Mouse (Mus musculus): ENCODE measurements around the gene Gtf2h2. TPM values are rescaled to one million over a fixed set of nuclear protein-coding genes. Genes with fewer than 3 reads are reported as not detected.

Gtf2h2 gene
- polyA plus RNA-seq (2014; fragmentation: Nextera tagmentation; extraction: Ambion mirVana): 82.4 and 85.6 TPM in 2 replicates

DNA sequence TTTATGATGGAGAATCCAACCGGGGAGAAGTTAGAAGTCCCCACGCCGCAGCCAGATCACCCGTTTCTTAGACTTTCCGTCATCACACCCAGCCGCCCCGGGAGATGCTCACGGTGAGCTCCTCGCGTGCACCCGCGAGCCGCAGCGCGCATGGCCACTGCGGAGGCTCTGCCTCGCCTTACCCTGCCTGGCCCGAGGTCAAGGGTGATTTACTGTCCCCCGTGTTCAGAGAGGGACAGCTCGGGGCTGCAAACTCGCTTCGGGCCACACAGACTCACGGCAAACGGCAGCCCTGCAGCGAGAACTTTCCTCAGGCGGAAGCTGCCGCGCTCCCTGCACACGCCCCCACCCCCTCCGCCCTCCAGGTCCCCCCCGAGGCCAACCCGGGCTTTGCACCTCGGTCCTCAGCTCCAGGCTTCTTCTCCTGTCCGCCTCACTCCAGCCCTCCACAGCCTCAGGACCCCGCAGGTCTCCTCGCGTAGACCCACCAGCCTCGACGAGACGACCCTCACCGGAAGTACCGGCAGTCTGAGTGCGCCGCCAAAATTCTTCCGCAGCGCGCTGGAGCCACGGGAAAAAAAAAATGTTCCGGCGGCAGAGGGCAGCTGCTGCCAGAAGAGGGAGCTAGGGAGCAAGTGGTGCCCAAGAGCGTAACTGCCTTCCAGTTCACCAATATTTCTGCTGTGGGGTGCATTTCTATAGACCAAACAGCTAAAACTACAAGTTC lies at the start of gene Gtf2h2:
Gene Gtf2h2, minus strand, starts transcription at position 519 of the 727 bp plus-strand sequence.
- peak within 1 kb of the TSS; percentile 74 for H3K9ac ChIP-seq (replicated peaks; ENCODE audit: low read depth, low read length)
- ATAC-seq (ENCODE audit: low read depth): peak; percentile 89

GRCm38 (mm10) chr13:100536149-100536548 lies 43.8 kb upstream of the Gtf2h2 start:
- ATAC-seq (ENCODE audit: low read depth): no peak
- H3K27ac ChIP-seq (ENCODE audit: low read depth, low read length): no peak overlapping the region
- no peak overlapping the region for H3K9ac ChIP-seq (replicated peaks; ENCODE audit: low read depth, low read length)
- H3K9me3 ChIP-seq (ENCODE audit: control insufficient read depth, low read length): no peaks in the 10 kb centered on the region
- no peak overlapping the region for H3K4me3 ChIP-seq (ENCODE audit: low read depth, low read length)
- whole genome bisulfite sequencing: 90% methylated on average over 3 of the region's 3 CpGs
- no peaks in the 10 kb centered on the region for H3K4me1 ChIP-seq (ENCODE audit: control insufficient read depth, insufficient read depth, low read length)
- no peak overlapping the region for H3K4me2 ChIP-seq (ENCODE audit: low read depth, low read length)
- no peaks in the 10 kb centered on the region for H3K27me3 ChIP-seq (ENCODE audit: control insufficient read depth, insufficient read depth, low read length)
- no peaks in the 10 kb centered on the region for H3K36me3 ChIP-seq (ENCODE audit: control insufficient read depth, insufficient read depth, low read length)

More for the DNA sequence above, at the start of gene Gtf2h2:
- Histone ChIP-seq H3K27me3 (ENCODE audit: control insufficient read depth, insufficient read depth, low read length) (no peaks in the 10 kb centered on the region), H3K9me3 (ENCODE audit: control insufficient read depth, low read length) (no peaks in the 10 kb centered on the region), H3K4me3 (ENCODE audit: low read depth, low read length) (peak within 1 kb of the TSS; percentile 88), H3K27ac (ENCODE audit: low read depth, low read length) (peak within 1 kb of the TSS; percentile 85), H3K36me3 (ENCODE audit: control insufficient read depth, insufficient read depth, low read length) (peaks cover 10% of the 10 kb centered on the region; the same call in 1 of the 2 replicates), H3K4me2 (ENCODE audit: low read depth, low read length) (peak within 1 kb of the TSS; percentile 61), H3K4me1 (ENCODE audit: control insufficient read depth, insufficient read depth, low read length) (peaks cover 6% of the 10 kb centered on the region)
- WGBS: under 1% methylated on average over 51 of the region's 51 CpGs

DNA sequence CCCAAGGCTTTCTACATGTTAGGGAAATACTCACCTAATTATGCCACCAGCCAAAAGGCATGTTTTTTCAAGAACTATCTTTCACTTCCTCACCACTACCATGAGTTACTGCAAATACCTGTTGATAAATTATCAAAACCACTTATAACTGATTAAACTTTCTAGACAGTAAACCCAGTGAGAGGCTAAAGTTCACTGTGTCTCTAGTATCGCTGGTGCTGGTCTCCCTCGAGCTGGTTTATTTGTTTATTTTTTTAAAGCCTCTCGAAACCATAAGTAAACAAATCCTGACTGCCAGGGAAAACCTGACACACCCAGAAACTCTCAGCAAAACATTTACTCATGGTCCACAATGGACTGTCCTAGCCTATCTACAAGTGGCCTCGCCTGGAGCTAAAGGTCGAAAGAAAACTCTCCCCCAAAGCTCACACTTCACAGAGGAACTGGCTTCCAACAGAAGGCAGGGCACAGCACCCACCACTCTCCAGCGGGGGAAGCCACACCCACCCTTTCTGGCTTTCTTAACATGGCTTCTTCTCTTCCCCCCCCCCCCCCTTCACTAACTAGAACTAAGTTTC lies 40.5 kb upstream of the Gtf2h2 start:
- H3K9ac ChIP-seq (replicated peaks; ENCODE audit: low read depth, low read length): no peak overlapping the region
- no peak overlapping the region for H3K4me3 ChIP-seq (ENCODE audit: low read depth, low read length)
- H3K4me2 ChIP-seq (ENCODE audit: low read depth, low read length): no peak overlapping the region
- ATAC-seq (ENCODE audit: low read depth): no peak
- no peaks in the 10 kb centered on the region for H3K36me3 ChIP-seq (ENCODE audit: control insufficient read depth, insufficient read depth, low read length)
- no peak overlapping the region for H3K27ac ChIP-seq (ENCODE audit: low read depth, low read length)
- no peaks in the 10 kb centered on the region for H3K4me1 ChIP-seq (ENCODE audit: control insufficient read depth, insufficient read depth, low read length)
- no peaks in the 10 kb centered on the region for H3K9me3 ChIP-seq (ENCODE audit: control insufficient read depth, low read length)
- WGBS: 69% methylated on average over 6 of the region's 6 CpGs
- no peaks in the 10 kb centered on the region for H3K27me3 ChIP-seq (ENCODE audit: control insufficient read depth, insufficient read depth, low read length)

DNA sequence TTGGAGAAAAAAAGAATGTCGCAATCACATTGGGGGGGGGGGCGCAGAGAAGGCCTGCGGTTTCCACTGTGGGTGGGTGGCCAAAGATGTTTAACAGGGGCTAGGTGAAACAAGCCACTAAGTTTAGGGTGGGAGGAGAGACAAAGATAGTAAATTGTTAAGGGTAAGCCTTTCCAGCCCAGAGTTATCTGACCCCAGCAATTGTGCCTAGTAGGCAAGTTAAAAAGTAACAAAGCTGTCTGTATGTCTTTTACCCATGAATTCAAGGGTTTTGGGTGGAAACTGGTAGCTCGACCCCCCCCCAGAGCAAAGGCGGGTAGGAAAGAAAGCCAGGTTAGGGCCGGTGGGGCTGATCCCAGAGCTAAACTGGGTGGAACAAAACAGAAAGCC lies 34.3 kb upstream of the Gtf2h2 start:
- WGBS: 47% methylated on average over 6 of the region's 6 CpGs

GRCm38 (mm10) chr13:100525935-100526648 lies 33.7 kb upstream of the Gtf2h2 start:
- Histone ChIP-seq H3K36me3 (ENCODE audit: control insufficient read depth, insufficient read depth, low read length) (no peaks in the 10 kb centered on the region), H3K27me3 (ENCODE audit: control insufficient read depth, insufficient read depth, low read length) (no peaks in the 10 kb centered on the region), H3K4me1 (ENCODE audit: control insufficient read depth, insufficient read depth, low read length) (no peaks in the 10 kb centered on the region), H3K9me3 (ENCODE audit: control insufficient read depth, low read length) (no peaks in the 10 kb centered on the region), H3K27ac (ENCODE audit: low read depth, low read length) (no peak overlapping the region), H3K4me3 (ENCODE audit: low read depth, low read length) (no peak overlapping the region), H3K4me2 (ENCODE audit: low read depth, low read length) (no peak overlapping the region), H3K9ac (replicated peaks; ENCODE audit: low read depth, low read length) (no peak overlapping the region)
- 64% methylated on average over 6 of the region's 6 CpGs for WGBS
- peak; percentile 14; the same call in 1 of the 2 replicates for ATAC-seq (ENCODE audit: low read depth)

More for the DNA sequence above, 34.3 kb upstream of the Gtf2h2 start:
- Histone ChIP-seq H3K9ac (replicated peaks; ENCODE audit: low read depth, low read length) (no peak overlapping the region), H3K4me2 (ENCODE audit: low read depth, low read length) (no peak overlapping the region), H3K9me3 (ENCODE audit: control insufficient read depth, low read length) (no peaks in the 10 kb centered on the region), H3K27ac (ENCODE audit: low read depth, low read length) (no peak overlapping the region), H3K36me3 (ENCODE audit: control insufficient read depth, insufficient read depth, low read length) (no peaks in the 10 kb centered on the region), H3K4me1 (ENCODE audit: control insufficient read depth, insufficient read depth, low read length) (no peaks in the 10 kb centered on the region), H3K4me3 (ENCODE audit: low read depth, low read length) (no peak overlapping the region), H3K27me3 (ENCODE audit: control insufficient read depth, insufficient read depth, low read length) (no peaks in the 10 kb centered on the region)
- ATAC-seq (ENCODE audit: low read depth): no peak

DNA sequence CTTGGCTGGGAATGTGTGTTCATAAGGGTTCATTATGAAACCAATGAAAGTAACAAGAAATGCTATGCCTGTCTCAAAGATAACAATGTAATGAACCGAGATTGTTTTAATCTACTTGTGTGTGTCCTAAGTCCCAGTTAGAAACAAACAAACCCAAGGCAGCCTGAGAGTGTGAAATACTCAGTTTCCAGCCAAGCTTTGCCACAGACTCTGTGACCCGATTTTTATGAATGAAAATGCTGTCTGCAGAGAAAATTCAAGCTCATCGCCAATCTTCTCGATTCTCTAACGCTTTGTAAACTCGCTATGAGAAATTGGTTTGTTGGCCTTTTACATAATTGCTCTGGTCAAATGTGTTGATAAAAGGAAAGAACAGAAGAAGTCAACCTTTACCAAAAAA lies 32.5 kb upstream of the Gtf2h2 start:
- no peak for ATAC-seq (ENCODE audit: low read depth)
- WGBS: 90% methylated on average over 6 of the region's 6 CpGs
- no peaks in the 10 kb centered on the region for H3K27me3 ChIP-seq (ENCODE audit: control insufficient read depth, insufficient read depth, low read length)
- no peak overlapping the region for H3K4me2 ChIP-seq (ENCODE audit: low read depth, low read length)
- H3K27ac ChIP-seq (ENCODE audit: low read depth, low read length): no peak overlapping the region
- H3K9me3 ChIP-seq (ENCODE audit: control insufficient read depth, low read length): no peaks in the 10 kb centered on the region
- no peaks in the 10 kb centered on the region for H3K36me3 ChIP-seq (ENCODE audit: control insufficient read depth, insufficient read depth, low read length)
- no peak overlapping the region for H3K4me3 ChIP-seq (ENCODE audit: low read depth, low read length)
- H3K9ac ChIP-seq (replicated peaks; ENCODE audit: low read depth, low read length): no peak overlapping the region
- no peaks in the 10 kb centered on the region for H3K4me1 ChIP-seq (ENCODE audit: control insufficient read depth, insufficient read depth, low read length)

DNA sequence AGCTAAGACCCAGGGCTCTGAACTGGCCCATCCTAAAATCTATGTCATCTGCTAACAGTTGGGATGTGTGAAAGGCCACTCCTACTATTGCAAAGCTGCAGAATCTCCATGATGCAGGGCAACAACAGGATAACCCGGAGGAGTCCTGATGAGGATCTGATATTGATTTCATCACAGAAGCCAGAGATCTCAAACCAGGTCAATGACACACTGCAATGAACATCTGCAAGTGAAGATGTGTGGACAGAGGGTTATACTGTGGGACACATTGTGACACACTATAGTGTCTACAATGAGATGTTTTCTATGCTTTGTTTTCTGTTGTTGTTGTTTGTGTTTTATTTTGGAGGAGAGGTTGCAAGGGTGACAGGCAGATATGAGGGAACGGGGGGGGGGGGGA lies 31.3 kb upstream of the Gtf2h2 start:
- H3K36me3 ChIP-seq (ENCODE audit: control insufficient read depth, insufficient read depth, low read length): no peaks in the 10 kb centered on the region
- no peak overlapping the region for H3K4me3 ChIP-seq (ENCODE audit: low read depth, low read length)
- WGBS: 93% methylated on average over 2 of the region's 2 CpGs
- H3K27ac ChIP-seq (ENCODE audit: low read depth, low read length): no peak overlapping the region
- H3K9me3 ChIP-seq (ENCODE audit: control insufficient read depth, low read length): no peaks in the 10 kb centered on the region
- no peaks in the 10 kb centered on the region for H3K27me3 ChIP-seq (ENCODE audit: control insufficient read depth, insufficient read depth, low read length)
- no peak overlapping the region for H3K4me2 ChIP-seq (ENCODE audit: low read depth, low read length)
- no peak for ATAC-seq (ENCODE audit: low read depth)
- H3K9ac ChIP-seq (replicated peaks; ENCODE audit: low read depth, low read length): no peak overlapping the region
- no peaks in the 10 kb centered on the region for H3K4me1 ChIP-seq (ENCODE audit: control insufficient read depth, insufficient read depth, low read length)

DNA sequence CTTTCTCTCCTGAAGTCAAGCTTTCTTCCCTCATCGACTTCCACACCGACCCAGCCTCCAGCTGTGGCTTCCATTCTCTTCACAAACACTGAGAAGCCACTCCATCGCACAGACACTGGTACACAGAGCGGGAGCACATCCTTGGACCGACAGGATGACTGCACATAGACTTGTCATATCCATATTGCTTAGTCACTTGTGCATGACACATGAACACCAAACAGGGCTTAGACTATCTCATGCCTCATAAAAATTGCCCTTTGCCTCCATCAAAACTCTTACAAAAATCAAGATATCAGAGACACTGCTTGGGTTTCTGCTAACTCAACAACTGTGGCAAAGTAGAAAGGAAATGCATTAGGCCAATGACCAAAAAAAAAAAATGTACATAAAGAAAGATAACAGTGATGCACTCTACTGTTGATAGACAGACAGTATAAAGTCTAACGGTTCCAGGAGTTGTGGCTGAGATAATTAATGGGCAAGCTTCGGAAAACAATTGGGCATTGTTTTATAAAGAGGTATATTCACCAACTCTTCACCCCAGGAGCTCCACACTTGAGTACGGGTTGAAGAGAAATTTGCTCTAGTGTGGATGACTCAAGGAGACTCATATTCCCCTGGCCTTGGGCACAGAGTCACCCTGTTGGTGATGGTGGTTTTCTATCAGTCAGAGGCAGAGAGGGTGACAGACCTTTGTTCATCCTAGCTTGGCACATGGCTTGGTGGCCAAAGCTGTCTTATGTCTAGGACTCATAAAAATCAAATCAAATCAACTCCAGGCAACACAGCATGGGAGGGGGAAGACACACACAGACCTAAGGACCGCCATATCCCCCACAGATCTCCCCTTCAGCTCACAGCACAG lies 29.6 kb upstream of the Gtf2h2 start:
- Histone ChIP-seq H3K27ac (ENCODE audit: low read depth, low read length) (no peak overlapping the region), H3K27me3 (ENCODE audit: control insufficient read depth, insufficient read depth, low read length) (no peaks in the 10 kb centered on the region), H3K9ac (replicated peaks; ENCODE audit: low read depth, low read length) (no peak overlapping the region), H3K9me3 (ENCODE audit: control insufficient read depth, low read length) (no peaks in the 10 kb centered on the region), H3K36me3 (ENCODE audit: control insufficient read depth, insufficient read depth, low read length) (no peaks in the 10 kb centered on the region), H3K4me2 (ENCODE audit: low read depth, low read length) (no peak overlapping the region), H3K4me3 (ENCODE audit: low read depth, low read length) (no peak overlapping the region), H3K4me1 (ENCODE audit: control insufficient read depth, insufficient read depth, low read length) (no peaks in the 10 kb centered on the region)
- no peak for ATAC-seq (ENCODE audit: low read depth)
- WGBS: 84% methylated on average over 9 of the region's 9 CpGs
